Mouse (Mus musculus): ENCODE measurements around the gene Stmn1. TPM values are rescaled to one million over a fixed set of nuclear protein-coding genes. Genes with fewer than 3 reads are reported as not detected.
A peak's percentile ranks its signal among the peaks of the same experiment; 100 is the strongest.

Gene Stmn1
- total RNA-seq, 2 experiments from 2014 or later = 29.4 to 37.7 TPM

DNA sequence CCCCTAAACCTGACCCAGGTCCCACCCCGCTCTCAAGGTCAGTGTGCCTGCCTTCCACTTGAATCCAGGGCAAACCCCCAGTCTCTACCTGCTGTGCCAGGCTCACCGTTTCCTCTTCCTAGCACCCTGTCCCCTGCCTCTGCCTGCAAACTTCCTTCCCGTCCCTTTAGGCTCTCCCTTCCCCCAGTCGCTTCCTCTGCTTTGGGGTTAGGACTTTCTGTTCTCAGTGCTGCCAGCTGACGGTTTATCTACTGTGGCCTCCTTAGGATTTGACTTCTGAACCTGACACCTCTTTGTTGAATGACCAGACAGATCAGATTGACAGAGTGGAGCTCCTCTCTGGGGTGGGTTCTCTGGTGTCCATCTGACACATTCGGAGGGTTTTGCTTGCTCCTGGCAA, 12.8 kb upstream of the Stmn1 start:
- intact Hi-C loops (cut with DNase I; ENCODE audit: low total_unique reads) = no loop called here
- DNase-seq = no peak

DNA sequence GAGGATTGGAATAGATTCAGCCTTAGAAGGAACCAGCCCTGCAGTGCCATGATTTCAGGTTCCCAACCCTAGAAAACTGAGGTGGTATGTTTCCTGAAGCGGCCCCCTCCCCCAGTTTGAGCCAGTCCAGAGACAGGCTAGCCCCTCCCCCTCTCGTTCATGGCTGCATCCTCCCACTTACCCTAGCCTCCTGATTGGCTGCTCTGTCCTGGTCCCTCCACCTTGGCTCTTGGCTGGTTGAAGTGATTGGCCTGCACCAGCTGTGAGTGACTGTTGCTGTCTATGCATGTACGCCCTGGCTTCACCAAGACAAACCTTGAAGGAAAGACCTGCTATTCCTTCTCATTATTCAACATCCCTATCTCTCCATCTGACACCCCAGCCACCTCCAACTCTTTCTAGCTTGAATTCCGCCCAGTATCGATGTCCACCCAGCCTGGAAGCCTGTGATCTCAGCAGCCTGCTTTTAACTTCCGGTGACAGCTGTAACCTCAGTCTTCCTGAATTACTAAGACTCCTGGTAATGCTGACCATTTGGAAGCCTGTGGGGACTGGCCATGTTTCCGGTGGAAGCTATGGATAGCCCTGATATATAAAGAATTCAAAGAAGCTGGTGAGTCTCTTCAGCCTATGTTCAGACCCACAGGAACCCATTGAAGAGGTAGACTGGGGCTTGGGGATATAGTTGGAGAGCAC, 10.8 kb upstream of the Stmn1 start:
- no peak for DNase-seq
- intact Hi-C loops (cut with DNase I; ENCODE audit: low total_unique reads) = no loop called here

- DNase-seq = no peak
- intact Hi-C loops (cut with DNase I; ENCODE audit: low total_unique reads) = no loop called here
Observed at GRCm38 (mm10) chr4:134458856-134459255, 9.3 kb upstream of the Stmn1 start.

GRCm38 (mm10) chr4:134460277-134460676, 7.8 kb upstream of the Stmn1 start:
- intact Hi-C loops (cut with DNase I; ENCODE audit: low total_unique reads) = no loop called here
- no peak for DNase-seq

DNA sequence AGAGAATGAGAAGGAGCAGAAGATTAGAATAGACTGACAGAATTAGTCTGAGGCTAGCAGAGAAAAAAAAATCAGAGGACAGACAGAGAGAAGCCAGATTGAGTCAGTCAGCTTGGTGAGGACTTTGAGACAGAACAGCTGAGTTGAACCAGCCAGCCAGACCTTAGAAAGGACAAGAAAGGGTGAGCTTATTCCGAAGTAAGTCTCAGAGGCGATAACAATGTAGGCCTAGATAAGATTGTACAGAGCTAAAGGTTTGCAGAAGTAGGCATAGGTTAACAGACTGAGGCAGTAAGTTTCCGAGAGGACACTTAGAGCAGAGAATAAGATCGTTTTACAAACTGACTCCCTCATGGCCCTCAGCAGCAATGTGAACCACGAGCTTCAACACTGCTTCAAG, 6.9 kb upstream of the Stmn1 start:
- no peak for DNase-seq
- intact Hi-C loops (cut with DNase I; ENCODE audit: low total_unique reads) = no loop called here

GRCm38 (mm10) chr4:134465789-134466188, 2.3 kb upstream of the Stmn1 start:
- DNase-seq = no peak
- intact Hi-C loops (cut with DNase I; ENCODE audit: low total_unique reads) = no loop called here

DNA sequence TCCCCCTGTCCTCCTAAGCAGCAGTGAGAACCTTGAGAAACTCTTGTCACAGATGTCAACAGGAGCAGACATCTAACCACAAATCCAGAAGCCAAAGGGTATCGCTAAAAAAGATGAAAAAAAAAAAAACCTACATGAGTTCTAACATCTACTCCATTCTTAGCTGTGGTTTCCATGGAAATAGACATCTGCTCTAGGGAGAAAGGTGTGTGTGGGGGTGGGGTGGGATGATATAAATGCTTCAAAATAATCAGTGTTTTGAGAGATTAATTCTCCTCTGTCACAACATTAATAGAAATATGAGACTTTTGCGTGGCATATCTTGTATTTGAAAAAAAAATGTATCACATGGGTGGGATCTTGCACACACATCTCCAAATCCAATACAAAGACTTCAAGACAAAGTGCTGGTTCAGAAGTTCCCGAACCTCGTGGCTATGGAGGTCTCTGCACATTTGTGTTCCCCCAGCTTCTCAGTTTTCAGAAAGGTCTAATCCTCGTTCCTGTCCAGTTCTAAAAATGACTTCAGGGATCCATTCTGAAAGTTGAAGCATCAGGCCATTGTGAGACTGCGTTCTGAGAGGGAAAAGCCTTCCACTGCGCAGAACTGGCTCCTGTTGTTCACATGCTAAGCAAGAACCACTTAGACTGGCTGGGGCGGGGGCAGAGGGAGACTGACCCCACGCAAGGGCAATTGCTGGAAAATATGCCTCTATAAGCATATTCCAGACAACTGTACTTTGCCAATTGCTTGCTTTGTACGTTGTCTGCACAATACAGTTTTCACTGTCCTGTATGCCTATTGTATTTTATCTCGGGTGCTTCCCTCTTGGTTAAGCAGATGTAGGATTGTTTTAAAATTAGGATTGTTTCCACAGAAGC, 1.5 kb upstream of the Stmn1 start:
- intact Hi-C loops (cut with DNase I; ENCODE audit: low total_unique reads) = no loop called here

DNA sequence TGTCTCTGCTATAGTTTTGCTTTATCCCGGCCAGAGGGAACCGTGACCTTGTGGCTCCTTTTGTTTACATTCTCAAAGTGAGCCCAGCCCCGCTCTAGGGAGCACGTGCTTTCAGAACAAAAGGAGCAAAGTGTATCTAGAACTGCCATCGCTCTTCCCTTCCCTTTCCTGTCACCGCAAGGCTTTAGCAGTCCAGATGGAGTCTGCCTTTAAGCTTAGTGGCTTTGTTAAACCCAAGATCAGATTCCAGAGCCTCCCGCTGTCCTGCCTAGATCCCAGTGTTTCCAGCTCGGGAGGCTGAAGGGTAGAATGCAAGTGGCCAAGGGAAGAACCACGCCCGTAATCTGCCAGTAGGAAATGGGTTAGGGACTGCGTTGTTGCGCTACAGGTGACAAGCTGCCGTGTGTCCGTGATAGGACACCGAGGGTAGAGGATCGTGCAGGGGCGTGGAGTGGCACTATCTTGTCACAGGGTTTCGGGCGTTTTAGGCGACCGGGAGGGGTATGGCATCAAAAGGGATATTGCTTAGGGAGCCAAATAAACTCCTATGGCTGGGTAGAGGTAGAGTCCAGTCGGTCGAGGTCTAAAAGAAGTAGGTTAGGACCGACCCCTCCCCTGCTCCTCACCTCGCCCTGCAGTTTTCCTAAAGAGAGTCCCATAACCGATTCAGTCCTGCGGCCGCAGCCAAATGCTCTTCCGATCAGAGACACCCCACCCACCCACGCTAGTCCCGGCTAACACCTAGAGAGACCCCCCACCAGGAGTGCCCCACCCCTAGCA, 495 bp upstream of the Stmn1 start:
- no peak for DNase-seq
- intact Hi-C loops (cut with DNase I; ENCODE audit: low total_unique reads) = no loop called here

More for the DNA sequence above, 1.5 kb upstream of the Stmn1 start:
- no peak for DNase-seq

DNA sequence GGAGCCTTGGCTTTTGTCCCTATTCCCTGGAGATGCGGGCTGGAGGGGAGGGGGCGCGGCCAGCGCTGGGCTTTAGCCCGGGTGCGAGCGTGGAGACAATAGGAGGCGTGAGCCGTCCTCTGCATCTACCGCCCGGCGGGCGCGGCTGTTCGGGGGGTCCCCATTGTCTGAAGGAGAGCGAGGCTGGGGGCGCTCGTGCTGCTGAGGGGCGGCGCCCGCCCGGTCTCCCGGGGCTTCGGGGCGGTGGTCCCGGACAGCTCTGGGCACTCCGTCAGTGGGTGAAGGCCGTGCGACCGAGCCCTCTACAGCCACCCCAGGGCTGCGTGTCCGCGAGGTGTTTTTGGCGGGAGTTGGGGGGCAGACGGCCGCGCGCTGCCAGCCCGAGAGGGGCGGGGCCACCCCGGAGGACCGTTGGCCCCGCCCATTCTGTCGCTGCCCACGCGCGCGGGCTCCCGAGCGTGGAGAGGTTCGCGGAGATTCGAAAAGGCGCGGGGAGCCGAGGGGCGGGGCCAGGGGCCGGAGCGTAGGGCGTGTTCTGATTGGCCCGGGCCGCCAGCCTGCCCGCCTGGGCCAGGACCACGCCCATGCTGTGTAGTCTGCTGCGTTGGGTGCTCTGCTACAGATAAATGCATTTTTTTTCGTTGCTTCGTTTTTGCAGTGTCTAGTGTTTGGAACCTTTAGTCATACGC, 602 bp downstream of the Stmn1 start:
- DNase-seq = peak; percentile 94
- intact Hi-C loops (cut with DNase I; ENCODE audit: low total_unique reads) = no loop called here

- DNase-seq = no peak
- intact Hi-C loops (cut with DNase I; ENCODE audit: low total_unique reads) = no loop called here
Observed at GRCm38 (mm10) chr4:134469341-134469796, 1.2 kb downstream of the Stmn1 start.

DNA sequence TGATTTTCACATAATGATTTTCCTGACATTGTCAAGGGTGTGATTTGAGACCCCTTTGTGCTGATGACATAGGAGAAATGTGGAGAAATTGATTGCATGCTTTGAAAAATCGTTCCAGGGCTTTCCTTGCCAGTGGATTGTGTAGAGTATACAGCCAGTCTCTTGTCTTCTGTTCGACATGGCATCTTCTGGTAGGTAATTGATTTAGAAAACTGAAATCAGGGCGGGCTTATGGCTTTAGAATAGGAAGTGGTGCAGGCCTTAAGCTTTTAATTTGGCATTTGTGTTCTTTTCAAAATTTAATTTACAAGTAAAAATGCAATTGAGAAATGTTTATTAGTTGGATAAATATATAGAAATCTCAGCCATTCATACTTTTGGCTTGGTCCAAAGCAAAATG, 1.9 kb downstream of the Stmn1 start:
- intact Hi-C loops (cut with DNase I; ENCODE audit: low total_unique reads) = no loop called here
- DNase-seq = no peak

- intact Hi-C loops (cut with DNase I; ENCODE audit: low total_unique reads) = no loop called here
- no peak for DNase-seq
Observed at GRCm38 (mm10) chr4:134471469-134471868, 3.3 kb downstream of the Stmn1 start.

GRCm38 (mm10) chr4:134473764-134474163, 5.6 kb downstream of the Stmn1 start:
- DNase-seq = no peak
- intact Hi-C loops (cut with DNase I; ENCODE audit: low total_unique reads) = no loop called here

DNA sequence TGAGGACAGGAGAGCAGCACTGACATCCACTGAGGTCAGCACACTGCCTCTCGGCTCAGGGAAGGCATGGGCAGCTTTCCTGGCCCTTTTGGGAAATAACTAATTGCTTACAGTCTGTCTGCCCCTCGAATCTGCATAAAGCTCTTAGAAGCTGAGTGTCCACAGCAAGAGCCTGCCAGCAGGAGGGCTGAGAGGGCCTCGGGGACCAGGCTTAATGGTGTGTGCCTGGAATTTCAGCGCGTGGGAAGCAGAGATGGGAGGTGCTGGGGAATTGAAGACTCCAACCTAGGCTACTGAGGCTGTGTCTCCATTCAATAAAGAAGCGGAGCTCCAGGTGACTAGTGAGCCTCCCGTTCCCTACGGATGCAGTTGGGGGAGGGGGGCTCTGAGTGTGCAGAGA, 6.1 kb downstream of the Stmn1 start:
- DNase-seq = no peak
- intact Hi-C loops (cut with DNase I; ENCODE audit: low total_unique reads) = no loop called here

DNA sequence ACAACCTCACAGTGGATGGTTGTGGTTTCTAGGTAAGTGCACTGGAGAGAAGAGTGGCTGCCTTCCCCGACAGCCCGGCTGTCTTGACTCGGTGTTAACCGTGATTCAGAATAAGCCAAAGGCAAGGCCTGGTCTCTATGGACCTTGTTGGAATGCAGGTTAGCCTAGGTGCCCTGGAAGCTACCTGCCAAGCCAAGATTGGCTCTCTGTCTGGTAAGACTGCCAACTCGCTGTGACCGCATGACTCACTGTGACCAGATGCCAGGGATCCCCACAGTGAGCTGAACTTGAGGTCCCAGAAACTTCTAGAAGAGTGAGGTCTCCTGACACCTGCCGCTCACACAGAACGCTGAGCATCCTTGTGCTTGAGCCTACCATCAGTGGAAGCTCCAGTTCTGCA, 8.8 kb downstream of the Stmn1 start:
- intact Hi-C loops (cut with DNase I; ENCODE audit: low total_unique reads) = no loop called here
- DNase-seq = no peak

DNA sequence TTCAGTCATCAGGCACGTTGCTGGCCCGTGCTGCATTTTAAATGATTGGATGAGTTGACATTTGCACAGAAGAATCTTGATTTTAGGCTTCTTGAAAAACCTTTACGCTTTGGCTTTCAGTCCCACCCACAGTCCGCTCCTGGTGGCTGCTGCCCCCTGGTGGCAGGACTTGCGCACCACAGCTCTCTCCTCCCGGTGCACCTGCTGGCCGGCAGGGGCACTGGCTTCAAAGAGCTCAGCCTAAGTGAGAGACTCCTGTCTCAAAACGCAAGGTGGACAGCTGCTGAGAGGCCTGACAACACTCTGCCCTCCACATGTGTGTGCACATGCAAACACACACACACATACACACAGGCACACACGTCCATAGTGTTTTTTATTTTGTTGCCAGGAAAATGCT, 9.9 kb downstream of the Stmn1 start:
- peak; percentile 88 for DNase-seq
- intact Hi-C loops (cut with DNase I; ENCODE audit: low total_unique reads) = loop anchor here (2.0 kb wide), 1 partner anchor 83 kb away; no protein-coding TSS in a partner anchor

- intact Hi-C loops (cut with DNase I; ENCODE audit: low total_unique reads) = loop anchor here (2.0 to 10.0 kb wide), 2 partner anchors 85 to 225 kb away; partner anchors contain the start of gene Grrp1
- no peak for DNase-seq
Observed at GRCm38 (mm10) chr4:134479839-134480238, 11.7 kb downstream of the Stmn1 start.

DNA sequence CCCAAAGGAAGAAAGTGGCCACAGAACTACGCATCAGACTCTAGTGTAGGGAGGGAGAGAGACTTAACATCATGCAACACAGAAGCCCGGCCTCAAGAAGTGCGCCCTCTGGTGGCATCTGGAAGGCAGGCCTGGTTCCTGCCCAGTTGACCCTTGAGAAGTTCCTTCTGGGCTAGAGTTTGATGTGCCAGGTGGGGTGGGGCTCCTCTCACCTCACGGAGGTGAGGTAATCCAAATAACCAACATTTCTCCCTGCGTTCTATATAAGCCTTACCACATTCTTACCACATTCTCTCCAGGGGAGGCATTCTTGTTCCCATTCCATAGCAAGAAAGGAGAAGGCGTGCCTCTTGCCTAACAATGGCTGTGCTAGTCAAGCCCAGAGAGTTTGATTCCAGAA, 12.7 kb downstream of the Stmn1 start:
- intact Hi-C loops (cut with DNase I; ENCODE audit: low total_unique reads) = loop anchor here (10.0 kb wide), 1 partner anchor 226 kb away; the partner anchor contains the start of gene Grrp1
- DNase-seq = peak; percentile 75

DNA sequence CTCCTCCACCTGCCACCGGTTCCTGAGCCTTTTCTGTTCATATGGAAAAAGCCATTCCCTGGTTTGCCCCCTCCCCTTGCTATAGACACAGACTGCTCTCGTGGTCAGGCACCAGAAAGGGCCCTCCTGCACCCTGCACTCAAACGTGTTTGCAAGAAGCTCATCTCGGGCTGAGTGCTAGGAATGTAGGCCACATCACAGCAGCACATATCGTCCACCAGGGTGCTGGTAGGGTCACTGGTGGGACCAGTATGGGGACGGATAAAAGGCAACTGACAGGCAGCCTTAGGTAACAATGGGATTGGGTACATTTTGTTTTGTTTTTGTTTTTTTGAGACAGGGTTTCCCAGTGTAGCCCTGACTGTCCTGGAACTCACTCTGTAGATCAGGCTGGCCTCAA, 13.2 kb downstream of the Stmn1 start:
- no peak for DNase-seq
- intact Hi-C loops (cut with DNase I; ENCODE audit: low total_unique reads) = loop anchor here (10.0 kb wide), 1 partner anchor 226 kb away; the partner anchor contains the start of gene Grrp1
